ENCODE assay signal across 7 mouse cellular contexts in genomic region chr13:58274259-58274991, GRCm38 (mm10). TPM values are rescaled to one million over a fixed set of nuclear protein-coding genes. Genes with fewer than 3 reads are reported as not detected.
DNase-seq lines count a peak whose midpoint lies in the region; ATAC-seq and TF ChIP-seq lines count a peak whose summit lies in the region.

No protein-coding gene starts in this region.

- intact Hi-C loops in left cerebral cortex, postnatal 4 days (cut with DNase I) = loop anchor here (10.0 kb wide), 1 partner anchor 120 kb away; the partner anchor contains the start of gene Idnk

- peak overlapping the region; percentile 72 for H3K4me3 ChIP-seq in intestine, embryonic 14.5 days (ENCODE audit: low read depth, low read length)
- peak overlapping the region; percentile 94 for H3K4me3 ChIP-seq in midbrain, embryonic 11.5 days (ENCODE audit: low read depth, low read length)
- peak overlapping the region; percentile 69 for H3K4me3 ChIP-seq in spleen, adult 2 months (ENCODE audit: extremely low read depth, insufficient read depth, insufficient read length)

- H3K4me2 ChIP-seq in intestine, embryonic 14.5 days (ENCODE audit: low read length) = peak overlapping the region; percentile 77
- H3K4me2 ChIP-seq in midbrain, embryonic 11.5 days = peak overlapping the region; percentile 71

- ATAC-seq in common myeloid progenitor, adult 5-6 weeks (replicated peaks; ENCODE audit: low read depth, poor library complexity, severe bottlenecking) = peak; percentile 77
- ATAC-seq in intestine, embryonic 14.5 days (replicated peaks; ENCODE audit: low FRiP score, low TSS enrichment, low read depth) = peak; percentile 79
- peak; percentile 90 for ATAC-seq in midbrain, embryonic 11.5 days (ENCODE audit: low FRiP score)

- H3K36me3 ChIP-seq in intestine, embryonic 14.5 days (ENCODE audit: control insufficient read depth, insufficient read depth, low read length) = no peaks in the 10 kb centered on the region
- H3K36me3 ChIP-seq in midbrain, embryonic 11.5 days (ENCODE audit: control insufficient read depth, insufficient read depth, low read length) = no peaks in the 10 kb centered on the region
- no peaks in the 10 kb centered on the region for H3K36me3 ChIP-seq in spleen, adult 2 months (ENCODE audit: control insufficient read depth, insufficient read depth, low read length)

- no peaks in the 10 kb centered on the region for H3K27me3 ChIP-seq in intestine, embryonic 14.5 days (replicated peaks; ENCODE audit: control insufficient read depth, insufficient read depth, low read length)
- no peaks in the 10 kb centered on the region for H3K27me3 ChIP-seq in midbrain, embryonic 11.5 days (ENCODE audit: control insufficient read depth, insufficient read depth, low read length)
- peaks cover 19% of the 10 kb centered on the region for H3K27me3 ChIP-seq in spleen, adult 2 months (ENCODE audit: control insufficient read depth, insufficient read depth, low read length)

- TF ChIP-seq CTCF in spleen, adult 2 months (IDR thresholded peaks at IDR 0.05; ENCODE audit: extremely low read depth, insufficient read depth, insufficient read length, insufficient replicate concordance) = no peak

- H3K9me3 ChIP-seq in intestine, embryonic 14.5 days (ENCODE audit: control insufficient read depth, low read length) = no peaks in the 10 kb centered on the region
- H3K9me3 ChIP-seq in midbrain, embryonic 11.5 days (ENCODE audit: control insufficient read depth, low read length) = no peaks in the 10 kb centered on the region

- TF ChIP-seq POLR2A in spleen, adult 2 months (IDR thresholded peaks at IDR 0.05; ENCODE audit: low read depth, low read length) = no peak

- H3K4me1 ChIP-seq in intestine, embryonic 14.5 days (replicated peaks; ENCODE audit: control insufficient read depth, insufficient read depth, low read length) = peaks cover 13% of the 10 kb centered on the region; the same call in 1 of the 2 replicates
- H3K4me1 ChIP-seq in midbrain, embryonic 11.5 days (ENCODE audit: control insufficient read depth, insufficient read depth, low read length) = peaks cover 14% of the 10 kb centered on the region
- no peaks in the 10 kb centered on the region; the same call in none of the 2 replicates for H3K4me1 ChIP-seq in spleen, adult 2 months (ENCODE audit: control insufficient read depth, insufficient read depth, insufficient read length)

- H3K27ac ChIP-seq in intestine, embryonic 14.5 days (ENCODE audit: low read depth) = peak overlapping the region; percentile 83
- H3K27ac ChIP-seq in midbrain, embryonic 11.5 days (ENCODE audit: low read depth, low read length) = peak overlapping the region; percentile 80
- H3K27ac ChIP-seq in spleen, adult 2 months (ENCODE audit: insufficient read depth, low read length) = no peak overlapping the region

- H3K9ac ChIP-seq in intestine, embryonic 14.5 days (ENCODE audit: low read length) = peak overlapping the region; percentile 75
- peak overlapping the region; percentile 88 for H3K9ac ChIP-seq in midbrain, embryonic 11.5 days (ENCODE audit: low read length)

- 3% methylated on average over 82 of the region's 84 CpGs for WGBS in intestine, embryonic 14.5 days
- under 1% methylated on average over 83 of the region's 84 CpGs for WGBS in midbrain, embryonic 11.5 days
- WGBS in spleen, adult 2 months = 1% methylated on average over 83 of the region's 84 CpGs

- peak; percentile 85 to 94 for DNase-seq in adrenal gland, adult (ENCODE audit: inconsistent age in 2 of 2, low spot score in 1 of 2)
- DNase-seq in gastrocnemius, postnatal 10 days = peak; percentile 78
- peak; percentile 85 for DNase-seq in intestine, embryonic 14.5 days (ENCODE audit: low spot score)
- DNase-seq in left cerebral cortex, postnatal 4 days = peak; percentile 74
- peak; percentile 97 for DNase-seq in midbrain, embryonic 11.5 days (ENCODE audit: low spot score, missing footprints)
- peak in 1 of 2 experiments; percentile 59 for DNase-seq in spleen, adult 2 months (ENCODE audit: low read depth in 1 of 2, low spot score in 2 of 2)

RNA-seq across cellular contexts. Expression of gene Gkap1, which starts 1.1 kb away (rescaled TPM):
- total RNA-seq in common myeloid progenitor, adult 5-6 weeks (2017) = 26.9 and 38.0 TPM in 2 replicates
- total RNA-seq in gastrocnemius, postnatal 10 days (2021) = 10 to 100 TPM; 24.9 to 26.7 TPM
- polyA plus RNA-seq in intestine, embryonic 14.5 days (2014; fragmentation: Nextera tagmentation; extraction: Ambion mirVana) = 21.0 and 21.5 TPM in 2 replicates
- total RNA-seq in left cerebral cortex, postnatal 4 days (2021) = 10 to 100 TPM; 26.7 to 28.2 TPM
- polyA plus RNA-seq in midbrain, embryonic 11.5 days (2014; fragmentation: Nextera tagmentation; extraction: Ambion mirVana) = 40.8 and 45.5 TPM in 2 replicates
- 1.5 and 2.2 TPM in 2 replicates for polyA plus RNA-seq in spleen, adult 2 months (2012; rRNA removed)

RNA-seq across cellular contexts. Expression of gene Ubqln1, which starts 59.0 kb away (rescaled TPM):
- 70.7 and 76.1 TPM in 2 replicates for total RNA-seq in common myeloid progenitor, adult 5-6 weeks (2017)
- 10 to 100 TPM; 48.8 to 53.6 TPM for total RNA-seq in gastrocnemius, postnatal 10 days (2021)
- 83.3 and 85.6 TPM in 2 replicates for polyA plus RNA-seq in intestine, embryonic 14.5 days (2014; fragmentation: Nextera tagmentation; extraction: Ambion mirVana)
- 100 to 1,000 TPM; 129 to 133 TPM for total RNA-seq in left cerebral cortex, postnatal 4 days (2021)
- 150 and 155 TPM in 2 replicates for polyA plus RNA-seq in midbrain, embryonic 11.5 days (2014; fragmentation: Nextera tagmentation; extraction: Ambion mirVana)
- polyA plus RNA-seq in spleen, adult 2 months (2012; rRNA removed) = 75.4 and 94.8 TPM in 2 replicates
